Mouse (Mus musculus): ENCODE results near the gene Ilf3. TPM values are rescaled to one million over a fixed set of nuclear protein-coding genes. Genes with fewer than 3 reads are reported as not detected.

Gene Ilf3
- total and polyA plus RNA-seq, 2 experiments: 9.5 to 13.5 TPM

DNA sequence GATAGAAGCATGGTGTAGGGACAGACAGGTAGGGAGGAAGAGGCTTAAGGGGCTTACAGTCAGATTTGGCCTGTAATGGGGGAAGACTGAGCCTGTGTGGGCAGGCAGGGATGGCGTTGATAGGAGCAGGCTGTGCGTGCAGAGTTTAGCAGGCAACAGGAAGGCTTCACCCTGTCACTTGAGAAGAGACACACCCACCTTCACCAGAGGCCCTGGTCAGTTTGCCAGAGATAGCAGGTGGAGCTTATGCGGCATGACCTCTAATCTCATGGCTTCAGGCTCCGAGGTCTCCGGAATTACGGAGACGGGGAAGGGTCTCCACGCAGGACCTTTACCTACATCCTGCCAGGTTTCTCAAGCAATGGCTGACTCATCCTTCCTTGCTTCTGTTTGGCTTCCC, 84.2 kb downstream of the Ilf3 start:
- peaks cover 8% of the 10 kb centered on the region for H3K4me1 ChIP-seq (ENCODE audit: control insufficient read depth, insufficient read depth, low read length)
- H3K36me3 ChIP-seq (ENCODE audit: control insufficient read depth, insufficient read depth, low read length): no peaks in the 10 kb centered on the region
- TF ChIP-seq POLR2A (IDR thresholded peaks at IDR 0.05; ENCODE audit: extremely low read depth, insufficient read depth, low read length) (no peak), CTCF (IDR thresholded peaks at IDR 0.05; ENCODE audit: low read depth, low read length) (no peak)
- no peak overlapping the region for H3K4me3 ChIP-seq (ENCODE audit: insufficient read depth, low read depth, low read length)
- WGBS: 75% methylated on average over 8 of the region's 8 CpGs
- H3K9ac ChIP-seq (ENCODE audit: low read depth, low read length): no peak overlapping the region
- H3K27ac ChIP-seq (replicated peaks; ENCODE audit: insufficient read depth, low read depth, low read length): no peak overlapping the region
- no peaks in the 10 kb centered on the region for H3K27me3 ChIP-seq (ENCODE audit: control insufficient read depth, insufficient read depth, low read length)
- peaks cover 60% of the 10 kb centered on the region for H3K79me2 ChIP-seq (ENCODE audit: control insufficient read depth, insufficient read depth, low read length)
- no peak for DNase-seq (ENCODE audit: extremely low read depth, low read depth, low spot score)

DNA sequence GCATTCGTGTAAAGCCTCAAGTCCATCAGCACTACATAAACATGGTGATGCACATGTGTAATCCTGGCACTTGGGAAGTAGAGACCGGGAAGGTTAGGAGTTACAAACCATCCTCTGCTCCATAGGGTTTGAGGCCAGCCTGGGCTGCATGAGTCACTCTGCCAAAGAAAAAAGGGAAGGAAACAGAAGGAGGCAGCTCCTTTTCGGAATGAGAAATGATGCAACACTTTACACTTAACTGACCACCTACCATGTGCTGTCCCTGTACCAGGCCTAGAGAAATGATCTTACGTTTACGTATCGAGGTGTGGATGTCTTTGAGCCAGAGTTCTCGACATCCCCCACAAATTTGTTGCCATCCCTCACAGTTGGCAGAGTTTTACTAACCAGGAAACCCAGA, 85.3 kb downstream of the Ilf3 start:
- Histone ChIP-seq H3K4me1 (ENCODE audit: control insufficient read depth, insufficient read depth, low read length) (peaks cover 8% of the 10 kb centered on the region), H3K36me3 (ENCODE audit: control insufficient read depth, insufficient read depth, low read length) (no peaks in the 10 kb centered on the region), H3K9ac (ENCODE audit: low read depth, low read length) (no peak overlapping the region), H3K27me3 (ENCODE audit: control insufficient read depth, insufficient read depth, low read length) (no peaks in the 10 kb centered on the region), H3K4me3 (ENCODE audit: insufficient read depth, low read depth, low read length) (no peak overlapping the region), H3K79me2 (ENCODE audit: control insufficient read depth, insufficient read depth, low read length) (peaks cover 49% of the 10 kb centered on the region), H3K27ac (replicated peaks; ENCODE audit: insufficient read depth, low read depth, low read length) (no peak overlapping the region)
- TF ChIP-seq CTCF (IDR thresholded peaks at IDR 0.05; ENCODE audit: low read depth, low read length): no peak
- WGBS: 82% methylated on average over 7 of the region's 7 CpGs
- DNase-seq (ENCODE audit: extremely low read depth, low read depth, low spot score): no peak

DNA sequence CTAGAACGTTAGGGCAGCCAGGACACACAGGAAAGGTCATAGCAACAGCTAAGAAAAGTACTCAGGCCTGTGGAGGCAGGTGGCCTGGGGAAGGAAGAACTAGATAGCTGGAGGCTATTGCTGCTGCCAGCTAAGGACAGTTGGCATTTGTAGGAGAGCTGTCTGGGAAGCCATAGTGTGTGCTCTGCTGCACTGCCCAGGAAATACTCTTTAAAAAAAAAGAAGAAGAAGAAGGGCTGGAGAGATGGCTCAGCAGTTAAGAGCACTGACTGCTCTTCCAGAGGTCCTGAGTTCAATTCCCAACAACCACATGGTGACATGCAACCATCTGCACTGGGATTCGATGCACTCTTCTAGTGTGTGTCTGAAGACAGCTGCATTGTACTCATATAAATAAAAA, 85.8 kb downstream of the Ilf3 start:
- Histone ChIP-seq H3K4me3 (ENCODE audit: insufficient read depth, low read depth, low read length) (no peak overlapping the region), H3K27ac (replicated peaks; ENCODE audit: insufficient read depth, low read depth, low read length) (no peak overlapping the region), H3K36me3 (ENCODE audit: control insufficient read depth, insufficient read depth, low read length) (no peaks in the 10 kb centered on the region), H3K79me2 (ENCODE audit: control insufficient read depth, insufficient read depth, low read length) (peaks cover 49% of the 10 kb centered on the region), H3K9ac (ENCODE audit: low read depth, low read length) (no peak overlapping the region), H3K27me3 (ENCODE audit: control insufficient read depth, insufficient read depth, low read length) (no peaks in the 10 kb centered on the region), H3K4me1 (ENCODE audit: control insufficient read depth, insufficient read depth, low read length) (peaks cover 8% of the 10 kb centered on the region)
- TF ChIP-seq CTCF (IDR thresholded peaks at IDR 0.05; ENCODE audit: low read depth, low read length) (no peak), POLR2A (IDR thresholded peaks at IDR 0.05; ENCODE audit: extremely low read depth, insufficient read depth, low read length) (no peak)
- DNase-seq (ENCODE audit: extremely low read depth, low read depth, low spot score): no peak
- 89% methylated on average over 2 of the region's 2 CpGs for WGBS

DNA sequence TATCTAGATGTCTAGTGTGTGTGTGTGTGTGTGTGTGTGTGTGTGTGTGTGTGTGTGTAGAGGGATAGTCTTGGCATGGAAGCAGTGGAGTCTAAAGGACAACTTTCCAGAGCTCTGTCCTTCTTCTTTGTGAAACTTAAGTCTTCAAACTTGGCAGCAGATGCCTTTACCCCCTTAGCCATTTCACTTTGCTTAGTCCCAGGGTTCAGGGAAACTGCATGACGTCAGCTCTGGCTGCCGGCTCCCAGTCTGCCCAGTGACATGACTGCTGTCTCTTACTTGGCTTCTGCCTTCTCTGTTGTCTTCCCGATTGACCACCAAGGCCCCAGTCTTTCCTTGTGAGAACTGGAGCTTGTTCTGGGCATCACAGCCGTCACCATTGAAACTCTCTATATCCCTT, 86.9 kb downstream of the Ilf3 start:
- H3K36me3 ChIP-seq (ENCODE audit: control insufficient read depth, insufficient read depth, low read length): 0 out of 2 replicates have a peak, but pooled peaks cover 2% of the 10 kb centered on the region
- no peaks in the 10 kb centered on the region for H3K27me3 ChIP-seq (ENCODE audit: control insufficient read depth, insufficient read depth, low read length)
- no peak overlapping the region for H3K9ac ChIP-seq (ENCODE audit: low read depth, low read length)
- H3K79me2 ChIP-seq (ENCODE audit: control insufficient read depth, insufficient read depth, low read length): peaks cover 45% of the 10 kb centered on the region
- no peak for TF ChIP-seq CTCF (IDR thresholded peaks at IDR 0.05; ENCODE audit: low read depth, low read length)
- TF ChIP-seq POLR2A (IDR thresholded peaks at IDR 0.05; ENCODE audit: extremely low read depth, insufficient read depth, low read length): no peak
- no peak overlapping the region for H3K27ac ChIP-seq (replicated peaks; ENCODE audit: insufficient read depth, low read depth, low read length)
- WGBS: 69% methylated on average over 4 of the region's 4 CpGs
- no peak overlapping the region for H3K4me3 ChIP-seq (ENCODE audit: insufficient read depth, low read depth, low read length)
- peaks cover 8% of the 10 kb centered on the region for H3K4me1 ChIP-seq (ENCODE audit: control insufficient read depth, insufficient read depth, low read length)
- DNase-seq (ENCODE audit: extremely low read depth, low read depth, low spot score): no peak

Other genes with a start within 250 kb of the Ilf3 start
- gene Tyk2, start 236.6 kb upstream of the Ilf3 start, total RNA-seq (2014; rRNA removed): 9.3 and 16.4 TPM in 2 replicates
- gene Tyk2, start 236.6 kb upstream of the Ilf3 start, polyA plus RNA-seq (2012; rRNA removed): 18.2 and 21.0 TPM in 2 replicates
- gene Cdc37, start 217.9 kb upstream of the Ilf3 start, total RNA-seq (2014; rRNA removed): 27.4 and 36.0 TPM in 2 replicates
- gene Cdc37, start 217.9 kb upstream of the Ilf3 start, polyA plus RNA-seq (2012; rRNA removed): 41.2 and 41.8 TPM in 2 replicates
- gene Pde4a, start 202.2 kb upstream of the Ilf3 start, total RNA-seq (2014; rRNA removed): 1.0 and 1.5 TPM in 2 replicates
- gene Pde4a, start 202.2 kb upstream of the Ilf3 start, polyA plus RNA-seq (2012; rRNA removed): 1.9 and 3.5 TPM in 2 replicates
- gene Keap1, start 128.5 kb upstream of the Ilf3 start, total RNA-seq (2014; rRNA removed): 29.5 and 37.3 TPM in 2 replicates
- 69.1 and 76.4 TPM in 2 replicates for gene Keap1, start 128.5 kb upstream of the Ilf3 start, polyA plus RNA-seq (2012; rRNA removed)
- 3.3 and 4.1 TPM in 2 replicates for gene S1pr5, start 119.4 kb upstream of the Ilf3 start, total RNA-seq (2014; rRNA removed)
- 5.3 and 9.9 TPM in 2 replicates for gene S1pr5, start 119.4 kb upstream of the Ilf3 start, polyA plus RNA-seq (2012; rRNA removed)
- 22.3 and 27.3 TPM in 2 replicates for gene Atg4d, start 102.6 kb upstream of the Ilf3 start, total RNA-seq (2014; rRNA removed)
- gene Atg4d, start 102.6 kb upstream of the Ilf3 start, polyA plus RNA-seq (2012; rRNA removed): 42.2 and 45.8 TPM in 2 replicates
- 5.0 and 6.5 TPM in 2 replicates for gene Kri1, start 79.9 kb upstream of the Ilf3 start, total RNA-seq (2014; rRNA removed)
- gene Kri1, start 79.9 kb upstream of the Ilf3 start, polyA plus RNA-seq (2012; rRNA removed): 6.3 and 9.7 TPM in 2 replicates
- gene Cdkn2d, start 76.5 kb upstream of the Ilf3 start, total RNA-seq (2014; rRNA removed): 3.0 and 3.9 TPM in 2 replicates
- gene Cdkn2d, start 76.5 kb upstream of the Ilf3 start, polyA plus RNA-seq (2012; rRNA removed): 5.1 and 5.2 TPM in 2 replicates
- 0.07 and 0.55 TPM in 2 replicates for gene Ap1m2, start 55.5 kb upstream of the Ilf3 start, total RNA-seq (2014; rRNA removed)
- 0.06 and 0.28 TPM in 2 replicates for gene Ap1m2, start 55.5 kb upstream of the Ilf3 start, polyA plus RNA-seq (2012; rRNA removed)
- 3.8 and 4.9 TPM in 2 replicates for gene Slc44a2, start 47.2 kb upstream of the Ilf3 start, total RNA-seq (2014; rRNA removed)
- gene Slc44a2, start 47.2 kb upstream of the Ilf3 start, polyA plus RNA-seq (2012; rRNA removed): 3.9 and 5.8 TPM in 2 replicates
- gene Qtrt1, start 44.0 kb downstream of the Ilf3 start, total RNA-seq (2014; rRNA removed): 5.6 TPM in 2 replicates
- gene Qtrt1, start 44.0 kb downstream of the Ilf3 start, polyA plus RNA-seq (2012; rRNA removed): 8.3 and 15.7 TPM in 2 replicates
- gene Dnm2, start 57.0 kb downstream of the Ilf3 start, total RNA-seq (2014; rRNA removed): 28.9 and 32.3 TPM in 2 replicates
- 57.3 and 74.4 TPM in 2 replicates for gene Dnm2, start 57.0 kb downstream of the Ilf3 start, polyA plus RNA-seq (2012; rRNA removed)
- 19.2 and 23.2 TPM in 2 replicates for gene Tmed1, start 142.4 kb downstream of the Ilf3 start, total RNA-seq (2014; rRNA removed)
- 24.9 and 26.5 TPM in 2 replicates for gene Tmed1, start 142.4 kb downstream of the Ilf3 start, polyA plus RNA-seq (2012; rRNA removed)
- 3.5 and 4.6 TPM in 2 replicates for gene AB124611, start 158.3 kb downstream of the Ilf3 start, total RNA-seq (2014; rRNA removed)
- 2.2 and 3.4 TPM in 2 replicates for gene AB124611, start 158.3 kb downstream of the Ilf3 start, polyA plus RNA-seq (2012; rRNA removed)
- 5.0 and 8.1 TPM in 2 replicates for gene Carm1, start 179.0 kb downstream of the Ilf3 start, total RNA-seq (2014; rRNA removed)
- 23.4 and 28.5 TPM in 2 replicates for gene Carm1, start 179.0 kb downstream of the Ilf3 start, polyA plus RNA-seq (2012; rRNA removed)
- gene Timm29, start 224.9 kb downstream of the Ilf3 start, total RNA-seq (2014; rRNA removed): 13.0 and 18.7 TPM in 2 replicates
- gene Timm29, start 224.9 kb downstream of the Ilf3 start, polyA plus RNA-seq (2012; rRNA removed): 26.7 TPM in 2 replicates
- 24.6 and 25.9 TPM in 2 replicates for gene Yipf2, start 225.0 kb downstream of the Ilf3 start, total RNA-seq (2014; rRNA removed)
- gene Yipf2, start 225.0 kb downstream of the Ilf3 start, polyA plus RNA-seq (2012; rRNA removed): 33.5 and 43.9 TPM in 2 replicates
- 13.1 and 15.8 TPM in 2 replicates for gene Smarca4, start 248.3 kb downstream of the Ilf3 start, total RNA-seq (2014; rRNA removed)
- gene Smarca4, start 248.3 kb downstream of the Ilf3 start, polyA plus RNA-seq (2012; rRNA removed): 15.2 and 15.9 TPM in 2 replicates